Mouse (Mus musculus) heart, adult 11 months (tissue): ENCODE data around the gene Pacs2.

Source experiments
- DNase-seq: peaks from one replicate; pipeline ENCODE4 v3.0.0; 2022

Gene Pacs2

DNA sequence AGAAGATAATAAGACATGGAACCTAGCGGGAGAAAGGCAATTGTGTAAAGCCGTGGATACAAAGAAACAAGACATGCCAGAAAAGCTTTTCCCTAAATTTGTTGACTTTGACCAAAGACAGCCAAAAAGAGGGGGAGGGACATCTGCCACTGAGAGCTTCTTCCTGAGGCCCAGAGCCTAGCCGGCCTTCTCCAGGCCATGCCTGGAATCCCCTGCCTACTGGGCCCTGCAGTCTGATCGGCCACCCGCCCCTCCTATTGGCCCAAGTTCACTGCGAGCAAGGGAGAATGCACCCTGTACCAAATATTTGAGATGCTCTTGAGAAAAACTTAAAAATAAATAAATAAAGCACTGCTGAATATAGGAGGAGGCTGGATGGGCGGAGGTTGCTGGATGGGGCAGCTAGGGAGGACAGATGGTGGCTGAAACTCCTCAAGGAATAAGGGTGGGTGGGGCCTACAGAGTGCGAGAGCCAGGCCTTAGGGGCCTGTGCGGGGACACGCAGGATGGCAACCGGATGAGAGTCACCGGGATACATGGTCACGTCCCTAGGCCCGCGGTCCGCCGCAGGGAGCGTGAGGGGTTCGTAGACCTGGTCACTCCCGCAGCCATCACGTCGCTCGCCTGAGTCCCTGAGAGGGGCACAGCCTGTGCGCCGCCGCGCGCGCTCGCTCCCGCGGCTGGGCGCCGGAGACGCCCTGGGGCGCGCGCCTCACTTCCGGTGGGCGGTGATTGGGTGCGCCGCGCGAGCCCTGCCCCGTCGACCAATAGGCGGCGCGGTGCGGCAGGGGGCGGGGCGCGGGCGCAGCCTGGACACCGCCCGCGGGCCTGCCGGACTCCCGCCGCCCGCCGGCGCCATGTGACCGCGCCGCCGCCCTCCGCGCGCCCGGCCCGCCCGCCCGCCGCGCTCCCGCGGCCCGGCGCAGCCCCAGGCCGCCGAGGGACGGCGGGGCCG is at the start of gene Pacs2:
Pacs2 (plus strand) TSS at position 905 of the 955 bp plus-strand sequence.
- DNase-seq = peak; percentile 100

DNA sequence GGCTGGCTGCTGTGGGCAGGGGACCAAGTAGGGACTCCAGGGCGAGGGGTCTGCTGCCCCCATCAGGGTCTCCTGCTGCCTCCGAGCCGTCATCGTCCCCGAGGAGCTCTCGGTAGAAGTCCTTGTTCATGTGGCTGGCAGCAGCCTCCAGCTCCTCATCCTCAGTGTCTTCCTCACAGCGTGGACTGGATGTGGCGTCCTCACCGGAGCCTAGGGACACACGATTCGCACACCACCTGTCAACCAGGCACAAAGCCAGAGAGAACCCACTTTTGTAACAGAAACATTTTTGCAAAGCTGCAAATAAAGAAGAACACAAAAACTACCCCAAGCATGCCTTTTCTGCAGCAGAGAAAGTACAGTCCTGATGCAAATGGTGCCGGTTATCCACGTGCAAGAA is 48.5 kb upstream of the Pacs2 start:
- no peak for DNase-seq

GRCm38 (mm10) chr12:112968943-112969342 is 45.4 kb upstream of the Pacs2 start:
- DNase-seq = no peak

GRCm38 (mm10) chr12:112969616-112970015 is 44.7 kb upstream of the Pacs2 start:
- DNase-seq = peak; percentile 95

DNA sequence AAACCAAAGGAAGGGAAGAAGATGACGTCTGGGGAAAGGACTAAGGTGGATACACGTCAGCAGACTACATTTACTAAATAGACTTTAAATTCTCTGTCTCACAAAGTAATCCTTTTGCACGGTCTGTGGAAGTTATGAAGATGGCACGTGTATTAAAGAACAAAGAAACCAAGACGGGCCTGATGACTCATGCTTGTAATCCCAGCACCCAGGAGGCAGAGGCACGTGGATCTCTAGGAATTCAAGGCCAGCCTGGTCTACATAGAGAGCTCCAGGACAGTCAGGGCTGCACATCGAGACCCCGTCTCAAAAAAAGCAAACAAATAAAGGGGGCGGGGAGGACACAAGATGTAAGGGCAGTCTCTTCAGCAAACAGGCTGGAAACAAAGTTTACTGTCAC is 39.6 kb upstream of the Pacs2 start:
- DNase-seq = no peak

- peak; percentile 99 for DNase-seq
Measured at GRCm38 (mm10) chr12:112976371-112977073, 37.8 kb upstream of the Pacs2 start, which contains the start of gene Btbd6. Gene Btbd6, plus strand, starts transcription at chr12:112976482.

GRCm38 (mm10) chr12:112977156-112977555 is 37.2 kb upstream of the Pacs2 start:
- peak; percentile 91 for DNase-seq

DNA sequence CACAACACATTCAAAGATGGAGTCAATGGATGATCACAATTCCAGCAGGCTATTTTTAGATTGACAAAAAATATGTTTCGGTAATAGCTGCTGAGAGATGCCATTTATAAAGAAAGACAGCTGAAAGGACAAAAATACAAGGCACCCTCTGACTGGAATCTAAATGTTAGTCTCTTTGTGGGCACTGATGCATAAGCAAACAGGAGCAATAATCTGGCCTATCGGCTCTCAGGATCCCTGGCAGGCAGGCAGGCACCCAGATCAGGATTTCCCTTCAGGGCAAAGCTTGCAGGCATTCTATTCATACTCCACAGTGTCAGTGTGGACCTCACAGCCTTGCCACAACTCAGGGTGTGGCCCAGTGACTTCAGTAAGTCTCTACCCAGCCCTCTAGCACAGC is 32.3 kb upstream of the Pacs2 start:
- DNase-seq = no peak

DNA sequence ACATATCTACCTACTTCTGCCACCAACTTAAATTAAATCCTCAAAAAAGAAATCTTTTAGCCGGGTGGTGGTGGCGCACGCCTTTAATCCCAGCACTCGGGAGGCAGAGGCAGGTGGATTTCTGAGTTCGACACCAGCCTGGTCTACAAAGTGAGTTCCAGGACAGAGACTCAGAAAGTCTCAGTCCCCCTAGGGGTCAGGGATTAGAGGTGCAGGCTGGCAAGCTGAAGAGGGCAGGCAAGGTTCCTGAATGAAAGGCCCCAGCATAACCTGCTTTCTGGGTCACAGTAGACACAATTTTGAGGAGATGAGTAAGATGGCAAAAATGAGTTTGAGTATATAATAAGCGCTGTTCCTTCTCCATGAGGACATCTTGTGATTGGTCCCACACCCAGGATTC is 29.0 kb upstream of the Pacs2 start:
- DNase-seq = no peak

DNA sequence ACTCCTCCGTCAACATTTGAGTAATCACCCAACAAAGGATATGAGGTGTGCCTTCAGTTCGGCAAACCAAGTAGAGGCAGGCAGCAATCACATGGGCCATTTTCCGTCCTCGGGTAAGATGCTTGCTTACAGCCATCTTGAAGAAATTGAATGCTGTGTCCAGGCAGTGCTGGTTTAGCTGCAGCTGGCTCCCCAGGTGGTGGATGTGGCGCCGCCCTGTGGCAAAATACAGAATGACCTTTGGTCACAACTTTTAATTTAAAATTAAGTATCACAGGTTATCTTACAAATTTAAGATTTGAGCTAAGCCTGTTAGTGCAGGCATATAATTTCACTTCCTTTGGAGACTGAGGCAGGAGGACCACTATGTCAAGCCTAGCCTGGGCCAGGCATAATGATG is 26.4 kb upstream of the Pacs2 start:
- no peak for DNase-seq

- no peak for DNase-seq
Measured at GRCm38 (mm10) chr12:112990706-112991405, 23.5 kb upstream of the Pacs2 start.

GRCm38 (mm10) chr12:112991444-112991843 is 22.9 kb upstream of the Pacs2 start:
- DNase-seq = no peak

DNA sequence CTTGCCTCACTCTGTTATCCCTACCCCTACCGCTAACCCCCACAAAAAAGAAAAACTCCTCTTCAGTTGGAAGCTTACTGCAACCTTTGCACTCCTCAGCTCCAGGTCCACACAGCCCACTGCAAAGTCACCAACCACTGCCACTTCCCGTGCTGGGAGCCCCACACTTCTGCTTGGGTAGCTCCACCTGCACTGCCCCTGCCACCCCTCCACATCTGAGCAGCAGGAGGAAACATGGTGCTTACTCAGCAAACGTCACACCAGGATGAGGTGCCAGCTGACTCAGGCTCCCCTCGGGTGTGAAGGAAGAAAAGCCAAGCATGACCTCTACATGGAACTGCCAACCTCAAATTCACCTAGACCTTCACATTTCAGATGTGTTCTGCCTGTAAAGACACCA is 20.2 kb upstream of the Pacs2 start:
- no peak for DNase-seq

- DNase-seq = no peak
Measured at GRCm38 (mm10) chr12:112999569-113000293, 14.6 kb upstream of the Pacs2 start.

GRCm38 (mm10) chr12:113000294-113001132 is 13.8 kb upstream of the Pacs2 start, which contains the start of gene Brf1:
Gene Brf1, minus strand, starts transcription at chr12:113000704.
- DNase-seq = peak; percentile 100

- DNase-seq = no peak
Measured at GRCm38 (mm10) chr12:113001133-113001474, 13.2 kb upstream of the Pacs2 start.

DNA sequence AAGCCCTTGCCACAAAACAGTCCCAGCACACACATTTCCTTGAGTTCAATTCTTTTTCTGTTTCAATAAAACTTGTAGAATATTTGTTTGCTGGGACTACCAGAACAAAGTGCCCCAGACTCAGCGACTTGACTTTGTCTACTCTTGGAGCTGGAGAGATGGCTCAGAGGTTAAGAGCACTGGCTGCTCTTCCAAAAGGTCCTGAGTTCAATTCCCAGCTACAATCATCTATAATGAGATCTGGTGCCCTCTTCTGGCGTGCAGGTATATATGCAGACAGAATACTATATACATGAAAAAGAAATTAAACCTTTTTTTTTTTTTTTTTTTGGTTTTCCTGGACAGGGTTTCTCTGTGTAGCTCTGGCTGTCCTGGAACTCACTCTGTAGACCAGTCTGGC is 11.6 kb upstream of the Pacs2 start:
- DNase-seq = no peak

DNA sequence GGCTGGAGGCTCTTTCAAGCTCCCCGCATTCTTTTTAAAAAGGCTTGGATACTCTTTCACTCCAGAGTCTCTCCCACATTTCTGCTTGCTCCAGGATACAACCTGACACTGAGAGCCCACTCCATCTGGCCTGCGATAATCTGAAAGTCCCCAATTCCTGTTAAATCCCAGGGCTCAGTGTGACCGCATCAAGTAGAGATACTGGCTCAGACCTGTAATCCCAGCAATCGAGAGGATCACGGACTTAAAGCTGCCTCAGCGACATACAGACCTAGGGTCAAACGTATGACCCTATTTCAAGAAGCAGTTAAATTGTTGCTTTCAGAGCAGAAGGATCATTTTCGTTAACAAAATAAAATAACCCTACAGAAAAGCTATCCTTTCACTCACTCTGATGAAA is 10.3 kb upstream of the Pacs2 start:
- no peak for DNase-seq

DNA sequence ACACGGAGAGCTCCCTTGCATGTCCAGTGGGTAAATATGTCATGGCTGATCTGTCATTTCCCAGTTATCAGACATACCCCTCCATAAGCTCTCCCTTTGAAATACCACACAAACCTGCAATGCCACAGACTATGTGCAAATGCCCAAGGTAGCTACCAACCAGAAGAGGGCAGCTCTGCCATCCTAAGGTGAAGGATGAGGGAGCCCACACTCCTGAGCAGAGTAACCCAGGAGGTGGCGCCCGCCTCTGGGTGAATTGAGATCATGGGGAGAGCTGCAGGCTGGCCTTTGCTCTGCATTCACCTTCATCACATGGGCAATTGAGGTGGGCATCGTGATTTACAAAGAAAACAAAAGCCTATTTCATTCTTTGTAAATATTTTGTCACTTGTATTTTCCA is 9.3 kb upstream of the Pacs2 start:
- peak; percentile 95 for DNase-seq

DNA sequence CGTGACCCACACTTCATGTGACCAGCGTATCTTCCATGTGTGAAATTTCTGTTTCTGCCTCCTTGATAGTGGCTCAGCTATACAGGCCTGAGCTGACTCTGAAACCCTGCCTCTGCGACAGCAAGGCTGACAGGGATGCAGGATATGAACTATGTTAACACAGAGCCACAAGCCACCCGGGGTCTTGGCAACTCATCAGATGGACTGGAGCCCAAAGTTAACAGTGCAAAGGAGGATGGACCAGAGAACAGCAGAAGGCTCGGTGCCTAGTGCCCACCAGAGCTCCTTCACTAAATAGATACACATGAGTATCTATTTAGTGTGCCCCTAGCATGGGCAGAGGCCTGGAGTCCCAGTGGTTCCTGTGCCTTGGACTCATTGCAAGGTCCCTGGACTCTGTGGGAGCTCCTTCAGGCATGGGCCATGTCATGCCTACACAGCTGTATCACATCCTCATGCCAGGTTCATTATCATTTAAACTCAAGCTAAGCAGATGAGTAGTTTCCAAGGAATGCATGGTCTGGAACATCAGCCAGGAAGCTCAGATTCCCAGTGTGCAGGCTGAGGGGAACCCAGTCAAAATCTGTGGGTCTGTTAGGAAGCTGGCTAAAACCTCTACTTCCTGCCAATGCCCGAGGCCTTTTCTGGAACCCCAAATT is 2.5 kb upstream of the Pacs2 start:
- peak; percentile 94 for DNase-seq

DNA sequence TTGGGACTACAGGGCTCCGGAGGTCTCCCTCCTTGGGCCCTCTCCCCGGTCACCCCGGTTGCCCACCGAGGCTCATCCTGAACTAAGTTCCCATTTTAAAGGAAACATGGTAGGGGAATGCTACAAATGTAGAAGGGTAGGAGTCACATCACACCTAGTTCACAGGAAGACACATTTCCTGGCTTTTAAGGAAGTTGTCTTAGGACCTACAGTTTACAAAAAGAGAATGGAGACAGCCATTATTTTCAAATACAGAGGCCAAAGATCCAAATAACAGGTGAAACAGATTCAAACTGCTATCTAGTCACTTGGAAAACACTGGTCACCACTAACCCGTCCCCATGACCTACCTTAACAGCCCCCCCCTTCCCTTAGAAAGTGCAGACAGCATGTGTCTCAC is 1.9 kb upstream of the Pacs2 start:
- DNase-seq = no peak
